Mouse (Mus musculus): ENCODE measurements around the gene Ripply3. TPM values are rescaled to one million over a fixed set of nuclear protein-coding genes. Genes with fewer than 3 reads are reported as not detected.
A peak's percentile ranks its signal among the peaks of the same experiment; 100 is the strongest.

Gene Ripply3
- polyA plus RNA-seq, 1 experiment from 2014 or later = 6.0 TPM

GRCm38 (mm10) chr16:94362174-94362873, 34.1 kb downstream of the Ripply3 start:
- no peak overlapping the region for H3K4me2 ChIP-seq
- H3K27me3 ChIP-seq (ENCODE audit: control insufficient read depth, insufficient read depth, low read length) = no peaks in the 10 kb centered on the region
- peaks cover 4% of the 10 kb centered on the region; the same call in 1 of the 2 replicates for H3K4me1 ChIP-seq (ENCODE audit: control insufficient read depth, insufficient read depth, low read length)
- ATAC-seq (ENCODE audit: low FRiP score) (0 out of 2 replicates have a peak, but pooled peaks have one; percentile 52), DNase-seq (ENCODE audit: low spot score, missing footprints) (peak; percentile 86)
- H3K4me3 ChIP-seq (ENCODE audit: low read depth, low read length) = no peak overlapping the region
- no peaks in the 10 kb centered on the region for H3K9me3 ChIP-seq (ENCODE audit: control insufficient read depth, low read length)
- H3K36me3 ChIP-seq (ENCODE audit: control insufficient read depth, insufficient read depth, low read length) = no peaks in the 10 kb centered on the region
- H3K27ac ChIP-seq (ENCODE audit: low read depth, low read length) = no peak overlapping the region
- WGBS = 52% methylated on average over 10 of the region's 10 CpGs
- H3K9ac ChIP-seq (ENCODE audit: low read length) = no peak overlapping the region

- H3K4me3 ChIP-seq (ENCODE audit: low read depth, low read length) = no peak overlapping the region
- no peak overlapping the region for H3K4me2 ChIP-seq
- WGBS = 85% methylated on average over 4 of the region's 4 CpGs
- no peak for ATAC-seq (ENCODE audit: low FRiP score)
- H3K4me1 ChIP-seq (ENCODE audit: control insufficient read depth, insufficient read depth, low read length) = peaks cover 4% of the 10 kb centered on the region; the same call in 1 of the 2 replicates
- no peaks in the 10 kb centered on the region for H3K36me3 ChIP-seq (ENCODE audit: control insufficient read depth, insufficient read depth, low read length)
- no peaks in the 10 kb centered on the region for H3K9me3 ChIP-seq (ENCODE audit: control insufficient read depth, low read length)
- H3K9ac ChIP-seq (ENCODE audit: low read length) = no peak overlapping the region
- DNase-seq (ENCODE audit: low spot score, missing footprints) = no peak
- no peak overlapping the region for H3K27ac ChIP-seq (ENCODE audit: low read depth, low read length)
- H3K27me3 ChIP-seq (ENCODE audit: control insufficient read depth, insufficient read depth, low read length) = no peaks in the 10 kb centered on the region
These were observed 35.6 kb downstream of the Ripply3 start for GRCm38 (mm10) chr16:94363814-94364213.

- no peak overlapping the region for H3K4me2 ChIP-seq
- 95% methylated on average over 3 of the region's 3 CpGs for WGBS
- no peak for DNase-seq (ENCODE audit: low spot score, missing footprints)
- no peaks in the 10 kb centered on the region for H3K36me3 ChIP-seq (ENCODE audit: control insufficient read depth, insufficient read depth, low read length)
- H3K4me3 ChIP-seq (ENCODE audit: low read depth, low read length) = no peak overlapping the region
- no peaks in the 10 kb centered on the region for H3K9me3 ChIP-seq (ENCODE audit: control insufficient read depth, low read length)
- no peak for ATAC-seq (ENCODE audit: low FRiP score)
- H3K9ac ChIP-seq (ENCODE audit: low read length) = no peak overlapping the region
- no peak overlapping the region for H3K27ac ChIP-seq (ENCODE audit: low read depth, low read length)
- no peaks in the 10 kb centered on the region for H3K27me3 ChIP-seq (ENCODE audit: control insufficient read depth, insufficient read depth, low read length)
- peaks cover 13% of the 10 kb centered on the region for H3K4me1 ChIP-seq (ENCODE audit: control insufficient read depth, insufficient read depth, low read length)
These were observed 37.2 kb downstream of the Ripply3 start for GRCm38 (mm10) chr16:94365435-94365834.

- Histone ChIP-seq H3K4me1 (ENCODE audit: control insufficient read depth, insufficient read depth, low read length) (peaks cover 15% of the 10 kb centered on the region), H3K9ac (ENCODE audit: low read length) (peak overlapping the region; percentile 96), H3K27me3 (ENCODE audit: control insufficient read depth, insufficient read depth, low read length) (no peaks in the 10 kb centered on the region), H3K27ac (ENCODE audit: low read depth, low read length) (peak overlapping the region; percentile 89), H3K4me3 (ENCODE audit: low read depth, low read length) (peak overlapping the region; percentile 88), H3K4me2 (peak overlapping the region; percentile 71), H3K9me3 (ENCODE audit: control insufficient read depth, low read length) (no peaks in the 10 kb centered on the region), H3K36me3 (ENCODE audit: control insufficient read depth, insufficient read depth, low read length) (no peaks in the 10 kb centered on the region)
- ATAC-seq (ENCODE audit: low FRiP score) = no peak
- WGBS = 13% methylated on average over 6 of the region's 6 CpGs
- peak; percentile 90 for DNase-seq (ENCODE audit: low spot score, missing footprints)
These were observed 41.5 kb downstream of the Ripply3 start for GRCm38 (mm10) chr16:94369596-94370172.

- H3K4me3 ChIP-seq (ENCODE audit: low read depth, low read length) = peak within 1 kb of the TSS; percentile 88
- peak within 1 kb of the TSS; percentile 96 for H3K9ac ChIP-seq (ENCODE audit: low read length)
- H3K27me3 ChIP-seq (ENCODE audit: control insufficient read depth, insufficient read depth, low read length) = no peaks in the 10 kb centered on the region
- peaks cover 15% of the 10 kb centered on the region for H3K4me1 ChIP-seq (ENCODE audit: control insufficient read depth, insufficient read depth, low read length)
- peak within 1 kb of the TSS; percentile 96 for H3K27ac ChIP-seq (ENCODE audit: low read depth, low read length)
- no peaks in the 10 kb centered on the region for H3K36me3 ChIP-seq (ENCODE audit: control insufficient read depth, insufficient read depth, low read length)
- H3K4me2 ChIP-seq = peak within 1 kb of the TSS; percentile 71
- WGBS = under 1% methylated on average over 79 of the region's 79 CpGs
- DNase-seq (ENCODE audit: low spot score, missing footprints) (peak; percentile 100), ATAC-seq (ENCODE audit: low FRiP score) (peak; percentile 87)
- H3K9me3 ChIP-seq (ENCODE audit: control insufficient read depth, low read length) = no peaks in the 10 kb centered on the region
These were observed 42.1 kb downstream of the Ripply3 start, which contains the start of gene Ttc3 for GRCm38 (mm10) chr16:94370173-94370914. TSS of gene Ttc3 (plus strand) at chr16:94370618.

GRCm38 (mm10) chr16:94370915-94371300, 42.7 kb downstream of the Ripply3 start:
- peak; percentile 78 for ATAC-seq (ENCODE audit: low FRiP score)
- Histone ChIP-seq H3K9me3 (ENCODE audit: control insufficient read depth, low read length) (no peaks in the 10 kb centered on the region), H3K27ac (ENCODE audit: low read depth, low read length) (peak overlapping the region; percentile 96), H3K4me1 (ENCODE audit: control insufficient read depth, insufficient read depth, low read length) (peaks cover 15% of the 10 kb centered on the region), H3K4me3 (ENCODE audit: low read depth, low read length) (peak overlapping the region; percentile 88), H3K4me2 (peak overlapping the region; percentile 71), H3K36me3 (ENCODE audit: control insufficient read depth, insufficient read depth, low read length) (no peaks in the 10 kb centered on the region), H3K27me3 (ENCODE audit: control insufficient read depth, insufficient read depth, low read length) (no peaks in the 10 kb centered on the region), H3K9ac (ENCODE audit: low read length) (peak overlapping the region; percentile 96)
- no peak for DNase-seq (ENCODE audit: low spot score, missing footprints)
- WGBS = 0% methylated on average over 41 of the region's 43 CpGs

- Histone ChIP-seq H3K36me3 (ENCODE audit: control insufficient read depth, insufficient read depth, low read length) (no peaks in the 10 kb centered on the region), H3K4me2 (peak within 1 kb of the TSS; percentile 71), H3K9me3 (ENCODE audit: control insufficient read depth, low read length) (no peaks in the 10 kb centered on the region), H3K4me1 (ENCODE audit: control insufficient read depth, insufficient read depth, low read length) (peaks cover 15% of the 10 kb centered on the region), H3K4me3 (ENCODE audit: low read depth, low read length) (peak within 1 kb of the TSS; percentile 88), H3K9ac (ENCODE audit: low read length) (peak within 1 kb of the TSS; percentile 96), H3K27ac (ENCODE audit: low read depth, low read length) (peak within 1 kb of the TSS; percentile 96), H3K27me3 (ENCODE audit: control insufficient read depth, insufficient read depth, low read length) (no peaks in the 10 kb centered on the region)
- ATAC-seq (ENCODE audit: low FRiP score) (peak; percentile 88), DNase-seq (ENCODE audit: low spot score, missing footprints) (peak; percentile 97)
- whole genome bisulfite sequencing = under 1% methylated on average over 29 of the region's 43 CpGs
These were observed 43.2 kb downstream of the Ripply3 start, which contains the start of gene Pigp for GRCm38 (mm10) chr16:94371301-94371931. TSS of gene Pigp (minus strand) at chr16:94371842.

GRCm38 (mm10) chr16:94379386-94379785, 51.2 kb downstream of the Ripply3 start:
- Histone ChIP-seq H3K9ac (ENCODE audit: low read length) (no peak overlapping the region), H3K36me3 (ENCODE audit: control insufficient read depth, insufficient read depth, low read length) (no peaks in the 10 kb centered on the region), H3K4me3 (ENCODE audit: low read depth, low read length) (no peak overlapping the region), H3K27me3 (ENCODE audit: control insufficient read depth, insufficient read depth, low read length) (no peaks in the 10 kb centered on the region), H3K27ac (ENCODE audit: low read depth, low read length) (no peak overlapping the region), H3K4me1 (ENCODE audit: control insufficient read depth, insufficient read depth, low read length) (no peaks in the 10 kb centered on the region), H3K9me3 (ENCODE audit: control insufficient read depth, low read length) (no peaks in the 10 kb centered on the region), H3K4me2 (no peak overlapping the region)
- 83% methylated on average over 1 of the region's 1 CpGs for WGBS
- DNase-seq (ENCODE audit: low spot score, missing footprints) (no peak), ATAC-seq (ENCODE audit: low FRiP score) (no peak)

Measured in midbrain, embryonic 11.5 days (tissue).